Mouse (Mus musculus) liver, adult 2 months (tissue): ENCODE results near the gene Pou4f1. TPM values are rescaled to one million over a fixed set of nuclear protein-coding genes. Genes with fewer than 3 reads are reported as not detected.
A peak's percentile ranks its signal among the peaks of the same experiment; 100 is the strongest.
"Not testable (repeated sequence)": the region's sequence is repeated elsewhere in the genome, so short reads cannot be mapped to it uniquely, and the experiment has no call there.

Source experiments
- DNase-seq: peaks from one replicate; pipeline ENCODE4 v3.0.0-alpha.2; 2011; ENCODE audit warnings: low read depth, low spot score; ENCODE audit errors: extremely low read depth
- H3K27ac ChIP-seq: fragments of 200-500 bp; replicated peaks from 2 replicates; pipeline ENCODE4 v1.5.1; 2012; ENCODE audit warnings: low read depth, mild to moderate bottlenecking, control low read depth, inconsistent platforms, low read length; ENCODE audit not compliant: insufficient read depth
- H3K27me3 ChIP-seq: fragments of 200-500 bp; 2 replicates; pipeline ENCODE4 v1.6.1; 2012; ENCODE audit warnings: mild to moderate bottlenecking, moderate library complexity, low read length, inconsistent platforms; ENCODE audit not compliant: control insufficient read depth, insufficient read depth
- H3K36me3 ChIP-seq: fragments of 200-500 bp; 2 replicates; pipeline ENCODE4 v1.6.1; 2012; ENCODE audit warnings: low read length, inconsistent platforms; ENCODE audit not compliant: control insufficient read depth, insufficient read depth
- H3K4me1 ChIP-seq: fragments of 200-500 bp; 2 replicates; pipeline ENCODE4 v1.6.1; 2011; ENCODE audit warnings: low read length; ENCODE audit not compliant: control insufficient read depth, insufficient read depth
- H3K4me3 ChIP-seq: fragments of 200-500 bp; 2 replicates; pipeline ENCODE4 v1.5.1; 2011; ENCODE audit warnings: low read depth, mild to moderate bottlenecking, control low read depth, low read length, moderate library complexity; ENCODE audit not compliant: insufficient read depth
- H3K79me2 ChIP-seq: fragments of 200-500 bp; 2 replicates; pipeline ENCODE4 v1.6.1; 2012; ENCODE audit warnings: inconsistent platforms, mild to moderate bottlenecking, low read length, moderate library complexity; ENCODE audit not compliant: control insufficient read depth, insufficient read depth
- H3K9ac ChIP-seq: fragments of 200-500 bp; 2 replicates; pipeline ENCODE4 v1.6.1; 2012; ENCODE audit warnings: low read depth, mild to moderate bottlenecking, control low read depth, inconsistent platforms, low read length
- CTCF ChIP-seq: fragments of 200-500 bp; IDR thresholded peaks from 2 replicates; pipeline ENCODE4 v1.5.1; 2011; ENCODE audit warnings: low read depth, low read length, control low read depth
- POLR2A ChIP-seq: fragments of 200-500 bp; IDR thresholded peaks from 2 replicates; pipeline ENCODE4 v1.6.1; 2011; ENCODE audit warnings: low read length, control low read depth; ENCODE audit not compliant: insufficient read depth; ENCODE audit errors: extremely low read depth
- WGBS: fragments of 180-500 bp; shearing (Covaris S2); methylation state at CpG from one replicate; pipeline ENCODE4 v1.1.7; 2018; 5-methylcytosine and 5-hydroxymethylcytosine counted together
- polyA plus RNA-seq: library from polyadenylated mRNA; depleted of rRNA; stranded (reverse); fragments of >200 nt; gene quantifications from 2 replicates; pipeline ENCODE4 v1.2.3, GENCODE M21; 2012; rRNA removed
- total RNA-seq: library from RNA; depleted of rRNA; stranded (reverse); fragments of >200 nt; gene quantifications from 2 replicates; pipeline ENCODE4 v1.2.3, GENCODE M21; 2014; rRNA removed

Pou4f1 gene
- total RNA-seq (0.13 TPM in 1 of 2 replicates, not detected in the other), polyA plus RNA-seq (not detected in 2 replicates)

DNA sequence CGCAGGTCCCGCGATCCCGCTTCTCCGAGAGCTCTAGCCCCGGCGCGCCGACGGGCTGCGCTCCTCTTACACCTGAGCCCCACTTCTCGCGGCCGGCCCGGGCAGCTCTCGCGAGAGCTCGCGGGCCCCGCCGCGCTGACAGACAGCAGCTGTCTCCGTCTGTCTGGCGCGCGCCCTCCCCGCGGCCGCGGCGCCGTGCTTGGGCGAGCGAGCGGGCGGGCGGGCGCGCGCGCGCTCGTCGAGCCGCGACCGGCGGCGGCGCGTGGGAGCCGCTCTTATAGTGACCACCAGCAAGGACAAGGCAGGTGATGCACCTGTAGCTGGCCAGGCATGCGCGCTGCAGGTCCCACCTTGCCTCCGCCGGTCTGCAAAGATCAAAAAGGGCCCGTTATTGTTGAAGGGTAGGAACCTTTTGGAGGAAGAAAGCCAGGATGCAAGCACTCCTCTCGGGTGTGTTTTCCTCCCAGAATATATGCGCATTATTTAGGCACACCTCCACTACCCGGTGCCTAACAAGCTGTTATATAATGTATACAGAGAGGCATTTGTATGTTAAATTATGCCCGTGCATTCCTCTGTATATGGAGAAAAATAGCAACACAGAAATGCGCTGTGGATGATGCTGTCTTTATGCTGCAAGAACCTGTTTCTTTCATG lies at the start of gene Pou4f1:
Gene Pou4f1 (minus strand): TSS at position 34 of the 657 bp plus-strand sequence.
- no peaks in the 10 kb centered on the region for H3K36me3 ChIP-seq
- peaks cover 7% of the 10 kb centered on the region for H3K4me1 ChIP-seq
- WGBS = 1% methylated on average over 61 of the region's 62 CpGs
- H3K27me3 ChIP-seq = peaks cover 45% of the 10 kb centered on the region
- peak within 1 kb of the TSS; percentile 24; the same call in 1 of the 2 replicates for H3K4me3 ChIP-seq
- TF ChIP-seq CTCF = no peak
- no peak for TF ChIP-seq POLR2A
- no peak within 1 kb of the TSS for H3K9ac ChIP-seq
- no peak for DNase-seq
- H3K27ac ChIP-seq = no peak within 1 kb of the TSS
- no peaks in the 10 kb centered on the region for H3K79me2 ChIP-seq

DNA sequence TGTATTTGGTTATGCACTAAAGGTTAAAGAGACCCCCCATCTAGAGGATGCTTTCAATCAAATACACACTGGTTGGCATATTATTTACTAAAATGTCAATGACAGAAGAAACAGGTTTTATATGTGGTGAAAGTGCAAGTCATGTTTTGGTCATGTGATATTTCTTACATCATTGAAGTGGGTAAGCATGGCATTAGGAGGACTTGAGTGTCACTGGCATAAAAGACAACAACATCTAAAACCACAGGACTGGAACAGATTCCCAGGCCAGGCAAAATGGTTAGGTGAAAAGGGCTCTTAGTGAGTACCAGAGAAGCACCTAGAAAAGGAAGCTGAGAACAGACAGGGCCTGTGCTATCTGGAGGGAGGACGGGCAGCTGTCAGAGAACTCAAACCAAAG lies 43.9 kb upstream of the Pou4f1 start:
- TF ChIP-seq CTCF (no peak), POLR2A (no peak)
- WGBS = 87% methylated on average over 1 of the region's 1 CpGs
- peaks cover 3% of the 10 kb centered on the region for H3K79me2 ChIP-seq
- H3K36me3 ChIP-seq = peaks cover 6% of the 10 kb centered on the region; the same call in 1 of the 2 replicates
- H3K4me1 ChIP-seq = no peaks in the 10 kb centered on the region
- no peaks in the 10 kb centered on the region for H3K27me3 ChIP-seq
- no peak for DNase-seq
- no peak overlapping the region for H3K9ac ChIP-seq
- no peak overlapping the region for H3K4me3 ChIP-seq
- H3K27ac ChIP-seq = no peak overlapping the region

- not testable (repeated sequence) for DNase-seq, H3K79me2 ChIP-seq, H3K27me3 ChIP-seq, H3K4me3 ChIP-seq, H3K9ac ChIP-seq, H3K4me1 ChIP-seq, H3K27ac ChIP-seq
- peaks cover 43% of the 10 kb centered on the region for H3K36me3 ChIP-seq
- WGBS = 84% methylated on average over 3 of the region's 3 CpGs
Observed at GRCm38 (mm10) chr14:104502761-104503160, 35.0 kb upstream of the Pou4f1 start.

DNA sequence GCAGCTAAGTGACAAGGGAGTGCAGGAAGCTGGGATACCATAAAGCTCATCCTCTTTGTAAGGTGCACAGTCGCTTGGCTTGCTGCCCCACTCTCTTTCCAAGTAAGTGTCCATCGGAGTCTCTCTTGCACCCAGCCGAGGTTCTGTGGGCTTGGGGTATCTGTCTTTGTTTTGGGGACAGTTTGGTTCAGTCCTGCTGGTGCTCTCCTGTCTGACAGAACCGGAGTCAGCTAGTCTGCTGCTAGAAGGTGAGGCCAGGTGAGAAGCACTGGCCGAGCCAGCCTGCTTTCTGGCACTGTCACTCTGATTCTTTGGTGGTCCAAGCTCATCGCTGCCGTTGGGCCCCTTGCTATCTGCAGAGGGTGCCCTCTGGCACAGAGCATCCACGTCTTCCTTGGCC lies 12.0 kb upstream of the Pou4f1 start:
- no peaks in the 10 kb centered on the region for H3K4me1 ChIP-seq
- 91% methylated on average over 8 of the region's 8 CpGs for WGBS

GRCm38 (mm10) chr14:104478593-104478992 lies 10.8 kb upstream of the Pou4f1 start:
- H3K36me3 ChIP-seq = peaks cover 7% of the 10 kb centered on the region; the same call in 1 of the 2 replicates
- H3K4me3 ChIP-seq = no peak overlapping the region
- no peaks in the 10 kb centered on the region for H3K27me3 ChIP-seq
- no peak overlapping the region for H3K9ac ChIP-seq
- 89% methylated on average over 5 of the region's 5 CpGs for WGBS
- no peak for TF ChIP-seq POLR2A
- no peak for TF ChIP-seq CTCF
- H3K27ac ChIP-seq = no peak overlapping the region
- no peaks in the 10 kb centered on the region for H3K79me2 ChIP-seq
- H3K4me1 ChIP-seq = no peaks in the 10 kb centered on the region
- DNase-seq = no peak

More for the DNA sequence above, 12.0 kb upstream of the Pou4f1 start:
- Histone ChIP-seq H3K27ac (no peak overlapping the region), H3K27me3 (no peaks in the 10 kb centered on the region), H3K36me3 (peaks cover 7% of the 10 kb centered on the region; the same call in 1 of the 2 replicates), H3K79me2 (no peaks in the 10 kb centered on the region), H3K4me3 (no peak overlapping the region), H3K9ac (no peak overlapping the region)
- DNase-seq = no peak
- no peak for TF ChIP-seq CTCF
- no peak for TF ChIP-seq POLR2A

GRCm38 (mm10) chr14:104477616-104478015 lies 9.8 kb upstream of the Pou4f1 start:
- Histone ChIP-seq H3K9ac (no peak overlapping the region), H3K27me3 (0 out of 2 replicates have a peak, but pooled peaks cover 6% of the 10 kb centered on the region), H3K27ac (no peak overlapping the region), H3K4me1 (peaks cover 4% of the 10 kb centered on the region; the same call in 1 of the 2 replicates), H3K4me3 (no peak overlapping the region), H3K36me3 (peaks cover 7% of the 10 kb centered on the region; the same call in 1 of the 2 replicates), H3K79me2 (no peaks in the 10 kb centered on the region)
- DNase-seq = no peak
- no peak for TF ChIP-seq POLR2A
- TF ChIP-seq CTCF = no peak
- WGBS = 100% methylated on average over 8 of the region's 8 CpGs
